Mouse (Mus musculus) olfactory bulb, adult 2 months (tissue): ENCODE measurements around the gene Foxr1. TPM values are rescaled to one million over a fixed set of nuclear protein-coding genes. Genes with fewer than 3 reads are reported as not detected.

ENCODE experiments used
- H3K27ac ChIP-seq: fragments of 200-500 bp; 2 replicates; pipeline ENCODE4 v1.5.1; 2012; ENCODE audit warnings: low read depth, low read length; ENCODE audit not compliant: insufficient read depth
- H3K4me1 ChIP-seq: fragments of 200-500 bp; 2 replicates; pipeline ENCODE4 v1.6.1; 2012; ENCODE audit warnings: low read length; ENCODE audit not compliant: control insufficient read depth, insufficient read depth
- H3K4me3 ChIP-seq: fragments of 200-500 bp; 2 replicates; pipeline ENCODE4 v1.5.1; 2012; ENCODE audit warnings: mild to moderate bottlenecking, low read depth, low read length, moderate library complexity; ENCODE audit not compliant: insufficient read depth
- CTCF ChIP-seq: fragments of 200-500 bp; IDR thresholded peaks from 2 replicates; pipeline ENCODE4 v1.5.1; 2012; ENCODE audit warnings: low read depth, mild to moderate bottlenecking, low read length, moderate library complexity; ENCODE audit not compliant: insufficient read depth
- POLR2A ChIP-seq: fragments of 200-500 bp; IDR thresholded peaks from 2 replicates; pipeline ENCODE4 v1.6.1; 2012; ENCODE audit warnings: mild to moderate bottlenecking, low read depth, low read length, moderate library complexity; ENCODE audit not compliant: insufficient read depth
- WGBS: fragments of 180-500 bp; shearing (Covaris S2); methylation state at CpG from one replicate; pipeline ENCODE4 v1.1.7; 2018; 5-methylcytosine and 5-hydroxymethylcytosine counted together
- polyA plus RNA-seq: library from polyadenylated mRNA; stranded (reverse); fragments of >200 nt; gene quantifications from 2 replicates; pipeline ENCODE4 v1.2.4, GENCODE M21; 2012; ENCODE audit warnings: low replicate concordance; ENCODE audit not compliant: missing spikeins, insufficient read depth, insufficient read length

The Foxr1 gene
- polyA plus RNA-seq, 1 experiment = not detected

DNA sequence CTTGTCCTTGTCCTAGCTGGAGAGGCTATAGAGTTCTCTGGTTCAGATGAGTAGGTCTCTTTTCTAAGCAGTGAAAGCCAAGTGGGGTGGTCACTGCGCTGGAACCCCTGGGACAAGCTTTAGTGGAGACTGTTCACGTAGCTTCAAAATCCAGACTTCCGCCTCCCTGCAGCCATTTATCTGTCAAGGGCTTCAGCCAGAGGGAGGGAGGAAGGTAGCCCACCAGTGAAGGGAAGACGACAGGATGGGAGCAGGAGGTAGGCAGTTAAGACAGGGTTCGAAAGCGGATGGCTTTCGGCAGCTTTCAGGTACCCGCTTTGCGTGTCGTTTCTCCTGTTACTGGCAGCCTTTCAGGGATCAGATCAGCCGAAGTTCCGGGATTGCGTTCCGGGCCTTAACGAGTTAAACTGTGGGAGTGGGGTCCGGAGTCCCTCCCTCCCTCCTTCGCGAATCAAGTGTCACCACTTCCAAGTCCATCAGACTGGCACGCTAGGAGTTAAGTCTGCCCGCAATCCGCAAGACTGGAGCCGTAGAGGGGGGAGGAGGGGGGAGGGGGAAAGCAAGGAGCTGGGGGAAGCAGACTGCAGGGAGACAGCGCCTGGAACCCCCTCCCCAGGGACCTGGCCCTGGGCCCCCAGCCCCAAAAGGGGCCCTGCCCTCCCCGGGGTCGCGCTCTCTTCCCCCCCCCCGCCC, 37.4 kb upstream of the Foxr1 start:
- Histone ChIP-seq H3K4me3 (peak overlapping the region; percentile 95), H3K27ac (peak overlapping the region; percentile 55), H3K4me1 (peaks cover 10% of the 10 kb centered on the region)
- 0% methylated on average over 24 of the region's 27 CpGs for WGBS
- TF ChIP-seq POLR2A (no peak), CTCF (no peak)

- Histone ChIP-seq H3K4me1 (peaks cover 10% of the 10 kb centered on the region), H3K27ac (no peak overlapping the region; the same call in 1 of the 2 replicates), H3K4me3 (peak overlapping the region; percentile 95)
- WGBS = 15% methylated on average over 24 of the region's 24 CpGs
- no peak for TF ChIP-seq POLR2A
- TF ChIP-seq CTCF = peak; percentile 42; the same call in 1 of the 2 replicates
These were observed 36.6 kb upstream of the Foxr1 start for GRCm38 (mm10) chr9:44477339-44478228.

GRCm38 (mm10) chr9:44475936-44476335, 35.0 kb upstream of the Foxr1 start:
- 99% methylated on average over 3 of the region's 3 CpGs for WGBS
- Histone ChIP-seq H3K4me3 (no peak overlapping the region), H3K27ac (no peak overlapping the region), H3K4me1 (peaks cover 7% of the 10 kb centered on the region)
- TF ChIP-seq POLR2A = no peak
- no peak for TF ChIP-seq CTCF

DNA sequence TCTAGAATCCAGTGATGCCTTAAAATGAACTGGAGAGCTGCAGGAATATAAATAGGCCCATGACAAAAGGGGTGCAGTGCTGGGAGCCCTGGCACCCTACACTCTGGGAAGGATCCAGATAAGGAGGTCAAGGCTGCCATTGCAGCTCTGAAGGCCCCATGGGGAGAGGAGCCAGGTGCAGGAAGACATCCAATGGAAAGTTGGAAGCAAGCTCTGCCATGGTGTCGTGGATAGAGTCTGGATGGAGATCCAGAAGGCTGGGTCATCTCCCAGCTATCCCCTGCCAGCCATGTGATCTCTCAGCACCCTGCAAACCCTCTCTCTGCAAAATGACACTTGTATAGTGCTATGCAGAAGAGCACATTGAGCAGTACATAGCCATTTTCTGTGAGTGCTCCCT, 33.4 kb upstream of the Foxr1 start:
- no peak overlapping the region for H3K27ac ChIP-seq
- H3K4me3 ChIP-seq = no peak overlapping the region
- H3K4me1 ChIP-seq = peaks cover 5% of the 10 kb centered on the region
- no peak for TF ChIP-seq CTCF
- 23% methylated on average over 1 of the region's 1 CpGs for WGBS

GRCm38 (mm10) chr9:44473184-44473583, 32.2 kb upstream of the Foxr1 start:
- no peak overlapping the region for H3K4me3 ChIP-seq
- 66% methylated on average over 3 of the region's 3 CpGs for WGBS
- no peak for TF ChIP-seq POLR2A
- TF ChIP-seq CTCF = no peak
- no peak overlapping the region for H3K27ac ChIP-seq
- peaks cover 8% of the 10 kb centered on the region for H3K4me1 ChIP-seq

DNA sequence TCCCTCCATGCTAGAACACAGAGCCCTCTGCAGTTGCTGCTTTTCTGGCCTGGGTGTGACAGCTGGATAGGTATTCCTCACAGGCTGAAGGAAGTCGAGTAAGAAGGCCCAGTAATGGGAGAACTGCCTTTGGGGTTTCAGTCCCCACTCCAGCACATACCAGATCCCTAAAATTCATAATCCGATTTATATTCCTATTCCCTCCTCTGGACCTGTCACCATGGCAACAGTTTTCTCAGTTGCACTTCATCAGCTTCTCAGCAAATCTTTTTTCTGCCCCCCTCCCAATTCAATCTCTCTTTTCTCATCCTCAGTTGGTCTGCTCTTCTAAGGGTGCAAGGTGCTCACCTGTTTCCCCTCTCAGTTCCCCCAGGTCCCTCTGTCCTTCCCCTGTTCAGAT, 27.9 kb upstream of the Foxr1 start:
- Histone ChIP-seq H3K27ac (no peak overlapping the region), H3K4me1 (peaks cover 3% of the 10 kb centered on the region; the same call in 1 of the 2 replicates), H3K4me3 (no peak overlapping the region)
- TF ChIP-seq CTCF = no peak
- no peak for TF ChIP-seq POLR2A
- 48% methylated on average over 2 of the region's 2 CpGs for WGBS

- H3K27ac ChIP-seq = no peak overlapping the region
- H3K4me3 ChIP-seq = no peak overlapping the region
- TF ChIP-seq CTCF (no peak), POLR2A (no peak)
- WGBS = 73% methylated on average over 7 of the region's 7 CpGs
- peaks cover 3% of the 10 kb centered on the region; the same call in 1 of the 2 replicates for H3K4me1 ChIP-seq
These were observed 27.3 kb upstream of the Foxr1 start for GRCm38 (mm10) chr9:44468224-44468623.

GRCm38 (mm10) chr9:44461950-44462349, 21.0 kb upstream of the Foxr1 start:
- WGBS = 87% methylated on average over 5 of the region's 5 CpGs
- Histone ChIP-seq H3K4me3 (no peak overlapping the region), H3K27ac (no peak overlapping the region), H3K4me1 (peaks cover 9% of the 10 kb centered on the region)
- TF ChIP-seq POLR2A (no peak), CTCF (no peak)

DNA sequence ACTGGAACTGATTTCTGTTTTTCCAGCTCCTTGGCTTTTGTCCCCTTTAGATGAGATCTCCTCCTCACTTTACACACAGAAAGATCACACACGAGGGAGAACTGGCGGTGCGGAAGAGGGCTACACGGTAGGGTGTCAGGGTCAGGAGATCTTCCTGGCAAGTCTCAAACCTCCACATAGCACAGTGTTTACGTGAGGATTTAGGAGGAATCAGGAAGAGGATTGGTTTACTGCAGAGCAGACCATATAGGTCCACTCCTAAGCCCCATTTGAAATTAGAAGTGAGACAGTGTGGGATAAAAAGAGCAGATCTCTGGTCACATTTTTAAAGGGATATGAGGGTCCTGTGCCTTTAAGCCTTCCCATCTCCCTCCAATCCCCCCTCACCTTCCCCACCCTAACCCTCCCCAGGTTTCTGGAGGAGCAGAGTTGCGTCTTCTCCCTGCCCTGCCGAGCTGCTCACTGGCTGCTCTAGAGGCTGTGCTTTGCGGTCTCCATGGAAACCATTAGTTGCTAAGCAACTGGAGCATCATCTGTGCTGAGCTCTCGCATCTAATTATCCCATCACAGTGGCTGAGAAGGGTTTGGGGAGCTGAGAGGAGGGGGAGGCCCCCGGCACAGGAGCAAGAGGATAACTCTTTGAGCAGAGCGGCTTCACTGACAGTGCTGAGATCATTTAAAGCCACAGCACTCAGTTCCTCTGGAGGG, 16.3 kb upstream of the Foxr1 start:
- Histone ChIP-seq H3K27ac (peak overlapping the region; percentile 99), H3K4me1 (peaks cover 26% of the 10 kb centered on the region), H3K4me3 (peak overlapping the region; percentile 21; the same call in 1 of the 2 replicates)
- TF ChIP-seq POLR2A (peak; percentile 61), CTCF (no peak)
- WGBS = 5% methylated on average over 11 of the region's 11 CpGs

- WGBS = 39% methylated on average over 4 of the region's 4 CpGs
- no peak within 1 kb of the TSS for H3K4me3 ChIP-seq
- 0 out of 2 replicates have a peak within 1 kb of the TSS, but pooled peaks have one; percentile 99 for H3K27ac ChIP-seq
- TF ChIP-seq POLR2A (no peak), CTCF (no peak)
- H3K4me1 ChIP-seq = peaks cover 26% of the 10 kb centered on the region
These were observed 13.9 kb upstream of the Foxr1 start, which contains the start of gene Upk2 for GRCm38 (mm10) chr9:44454891-44455220. Upk2 (minus strand) TSS chr9:44454976.
